Mouse (Mus musculus) spleen, adult 2 months (tissue): Measurements from ENCODE around the gene Ggt1. TPM values are rescaled to one million over a fixed set of nuclear protein-coding genes. Genes with fewer than 3 reads are reported as not detected.

Experiments
- DNase-seq, 2 experiments: peaks; one replicate each; pipeline versions ENCODE4 v3.0.0 to v3.0.0-alpha.2; 2012 to 2021; ENCODE audit warnings: low spot score in 2 of 2, low read depth in 1 of 2
- H3K27ac ChIP-seq: fragments of 200-500 bp; 2 replicates; pipeline ENCODE4 v1.5.1; 2012; ENCODE audit warnings: low read length, inconsistent platforms; ENCODE audit not compliant: insufficient read depth
- H3K27me3 ChIP-seq: fragments of 200-500 bp; 2 replicates; pipeline ENCODE4 v1.6.1; 2012; ENCODE audit warnings: mild to moderate bottlenecking, moderate library complexity, low read length, inconsistent platforms; ENCODE audit not compliant: control insufficient read depth, insufficient read depth
- H3K36me3 ChIP-seq: fragments of 200-500 bp; 2 replicates; pipeline ENCODE4 v1.6.1; 2012; ENCODE audit warnings: mild to moderate bottlenecking, low read length, inconsistent platforms; ENCODE audit not compliant: control insufficient read depth, insufficient read depth
- H3K4me1 ChIP-seq: fragments of 200-500 bp; 2 replicates; pipeline ENCODE4 v1.6.1; 2011; ENCODE audit warnings: inconsistent platforms; ENCODE audit not compliant: control insufficient read depth, insufficient read depth, insufficient read length
- H3K4me3 ChIP-seq: fragments of 200-500 bp; 2 replicates; pipeline ENCODE4 v1.5.1; 2011; ENCODE audit warnings: mild to moderate bottlenecking, inconsistent platforms; ENCODE audit not compliant: insufficient read depth, insufficient read length; ENCODE audit errors: extremely low read depth
- CTCF ChIP-seq: fragments of 200-500 bp; IDR thresholded peaks from 2 replicates; pipeline ENCODE4 v1.5.1; 2011; ENCODE audit warnings: mild to moderate bottlenecking, inconsistent platforms; ENCODE audit not compliant: insufficient read depth, insufficient read length, insufficient replicate concordance; ENCODE audit errors: extremely low read depth
- POLR2A ChIP-seq: fragments of 200-500 bp; IDR thresholded peaks from 2 replicates; pipeline ENCODE4 v1.6.1; 2011; ENCODE audit warnings: low read depth, low read length, inconsistent platforms
- whole genome bisulfite sequencing: fragments of 180-500 bp; shearing (Covaris S2); methylation state at CpG from one replicate; pipeline ENCODE4 v1.1.7; 2018; 5-methylcytosine and 5-hydroxymethylcytosine counted together
- polyA plus RNA-seq: library from polyadenylated mRNA; depleted of rRNA; stranded (reverse); fragments of >200 nt; gene quantifications from 2 replicates; pipeline ENCODE4 v1.2.3, GENCODE M21; 2012

Ggt1 gene
- polyA plus RNA-seq, 1 experiment = 15.5 TPM

GRCm38 (mm10) chr10:75548486-75548885 lies 12.9 kb upstream of the Ggt1 start:
- no peak overlapping the region for H3K27ac ChIP-seq
- WGBS = 84% methylated on average over 14 of the region's 14 CpGs

GRCm38 (mm10) chr10:75549886-75550285 lies 11.5 kb upstream of the Ggt1 start:
- WGBS = 77% methylated on average over 7 of the region's 7 CpGs
- Histone ChIP-seq H3K36me3 (no peaks in the 10 kb centered on the region), H3K4me1 (no peaks in the 10 kb centered on the region), H3K27ac (no peak overlapping the region), H3K4me3 (no peak overlapping the region), H3K27me3 (peaks cover 3% of the 10 kb centered on the region; the same call in 1 of the 2 replicates)
- no peak for DNase-seq
- no peak for TF ChIP-seq CTCF
- TF ChIP-seq POLR2A = no peak

More at GRCm38 (mm10) chr10:75548486-75548885, 12.9 kb upstream of the Ggt1 start:
- H3K4me1 ChIP-seq = no peaks in the 10 kb centered on the region
- TF ChIP-seq POLR2A (no peak), CTCF (no peak)
- H3K27me3 ChIP-seq = peaks cover 3% of the 10 kb centered on the region; the same call in 1 of the 2 replicates
- DNase-seq = no peak
- no peak overlapping the region for H3K4me3 ChIP-seq
- H3K36me3 ChIP-seq = no peaks in the 10 kb centered on the region

- TF ChIP-seq CTCF (no peak), POLR2A (no peak)
- DNase-seq = no peak
- no peaks in the 10 kb centered on the region for H3K4me1 ChIP-seq
- H3K27ac ChIP-seq = no peak overlapping the region
- H3K27me3 ChIP-seq = peaks cover 3% of the 10 kb centered on the region; the same call in 1 of the 2 replicates
- no peak overlapping the region for H3K4me3 ChIP-seq
- WGBS = 34% methylated on average over 12 of the region's 12 CpGs
- H3K36me3 ChIP-seq = no peaks in the 10 kb centered on the region
Measured at GRCm38 (mm10) chr10:75551175-75551574, 10.2 kb upstream of the Ggt1 start.

GRCm38 (mm10) chr10:75552106-75552505 lies 9.3 kb upstream of the Ggt1 start:
- H3K4me3 ChIP-seq = no peak overlapping the region
- no peak for TF ChIP-seq CTCF
- TF ChIP-seq POLR2A = no peak
- H3K4me1 ChIP-seq = no peaks in the 10 kb centered on the region
- no peak overlapping the region for H3K27ac ChIP-seq
- 84% methylated on average over 2 of the region's 2 CpGs for WGBS
- H3K36me3 ChIP-seq = no peaks in the 10 kb centered on the region
- H3K27me3 ChIP-seq = peaks cover 3% of the 10 kb centered on the region; the same call in 1 of the 2 replicates
- no peak for DNase-seq

- 87% methylated on average over 13 of the region's 13 CpGs for WGBS
- Histone ChIP-seq H3K36me3 (no peaks in the 10 kb centered on the region), H3K27me3 (peaks cover 3% of the 10 kb centered on the region; the same call in 1 of the 2 replicates), H3K27ac (no peak overlapping the region), H3K4me1 (no peaks in the 10 kb centered on the region), H3K4me3 (no peak overlapping the region)
- TF ChIP-seq POLR2A (no peak), CTCF (no peak)
- DNase-seq = no peak
Measured at GRCm38 (mm10) chr10:75552701-75553450, 8.5 kb upstream of the Ggt1 start.

- no peaks in the 10 kb centered on the region for H3K36me3 ChIP-seq
- no peaks in the 10 kb centered on the region for H3K4me1 ChIP-seq
- TF ChIP-seq POLR2A = no peak
- no peak for TF ChIP-seq CTCF
- no peak overlapping the region for H3K4me3 ChIP-seq
- WGBS = 70% methylated on average over 8 of the region's 8 CpGs
- H3K27me3 ChIP-seq = peaks cover 3% of the 10 kb centered on the region; the same call in 1 of the 2 replicates
- H3K27ac ChIP-seq = no peak overlapping the region
- DNase-seq = no peak
Measured at GRCm38 (mm10) chr10:75554090-75554489, 7.3 kb upstream of the Ggt1 start.

GRCm38 (mm10) chr10:75555557-75555956 lies 5.8 kb upstream of the Ggt1 start:
- TF ChIP-seq CTCF = no peak
- no peak for TF ChIP-seq POLR2A
- WGBS = 91% methylated on average over 6 of the region's 6 CpGs
- DNase-seq = no peak
- Histone ChIP-seq H3K27me3 (peaks cover 13% of the 10 kb centered on the region), H3K4me1 (peaks cover 8% of the 10 kb centered on the region), H3K4me3 (no peak overlapping the region), H3K27ac (no peak overlapping the region), H3K36me3 (no peaks in the 10 kb centered on the region)
